Mouse (Mus musculus) lung, embryonic 16.5 days (tissue): Measurements from ENCODE around the gene Elovl6. TPM values are rescaled to one million over a fixed set of nuclear protein-coding genes. Genes with fewer than 3 reads are reported as not detected.

ENCODE experiments used
- ATAC-seq: fragments of 200-750 bp; cut with Nextera tagmentation; 2 replicates; pipeline ENCODE4 v1.8.0; 2017; ENCODE audit warnings: low read depth, mild to moderate bottlenecking, moderate library complexity
- H3K27ac ChIP-seq: fragments of 300-500 bp; sonication (generic); 2 replicates; pipeline ENCODE4 v1.5.1; 2014; ENCODE audit warnings: mild to moderate bottlenecking, control low read depth, low read length
- H3K27me3 ChIP-seq: fragments of 300-500 bp; sonication (generic); 2 replicates; pipeline ENCODE4 v1.6.1; 2014; ENCODE audit warnings: low read depth, low read length, mixed read lengths; ENCODE audit not compliant: control insufficient read depth, insufficient read depth
- H3K36me3 ChIP-seq: fragments of 300-500 bp; sonication (generic); 2 replicates; pipeline ENCODE4 v1.6.1; 2014; ENCODE audit warnings: low read length; ENCODE audit not compliant: control insufficient read depth, insufficient read depth
- H3K4me1 ChIP-seq: fragments of 300-500 bp; sonication (generic); replicated peaks from 2 replicates; pipeline ENCODE4 v1.6.1; 2014; ENCODE audit warnings: low read length, mixed read lengths; ENCODE audit not compliant: control insufficient read depth, insufficient read depth
- H3K4me2 ChIP-seq: fragments of 300-500 bp; sonication (generic); 2 replicates; pipeline ENCODE4 v1.6.1; 2014; ENCODE audit warnings: low read depth, low read length, control low read depth
- H3K4me3 ChIP-seq: fragments of 300-500 bp; sonication (generic); 2 replicates; pipeline ENCODE4 v1.5.1; 2014; ENCODE audit warnings: mild to moderate bottlenecking, low read length, control low read depth
- H3K9ac ChIP-seq: fragments of 300-500 bp; sonication (generic); 2 replicates; pipeline ENCODE4 v1.6.1; 2014; ENCODE audit warnings: low read length, control low read depth
- H3K9me3 ChIP-seq: fragments of 300-500 bp; sonication (generic); 2 replicates; pipeline ENCODE4 v1.6.1; 2016; ENCODE audit warnings: low read length; ENCODE audit not compliant: control insufficient read depth
- WGBS: fragments of 180-500 bp; shearing (Covaris S2); extraction: QIAGEN DNeasy Blood & Tissue Kit; methylation state at CpG from one replicate; pipeline ENCODE4 v1.1.7; 2014; 5-methylcytosine and 5-hydroxymethylcytosine counted together
- polyA plus RNA-seq: library from polyadenylated mRNA; unstranded; fragments of >200 nt; fragmentation: Nextera tagmentation; extraction: Ambion mirVana; gene quantifications from 2 replicates; pipeline ENCODE4 v1.2.1, GENCODE M21; 2015

Elovl6 gene
- polyA plus RNA-seq, 1 experiment from 2014 or later: 12.3 TPM

- Histone ChIP-seq H3K4me1 (no peaks in the 10 kb centered on the region), H3K36me3 (no peaks in the 10 kb centered on the region), H3K4me2 (no peak overlapping the region), H3K27ac (no peak overlapping the region), H3K9ac (no peak overlapping the region), H3K4me3 (no peak overlapping the region), H3K27me3 (peaks cover 29% of the 10 kb centered on the region), H3K9me3 (no peaks in the 10 kb centered on the region)
- WGBS: 87% methylated on average over 7 of the region's 7 CpGs
- no peak for ATAC-seq
Observed at GRCm38 (mm10) chr3:129613756-129614155, 81.6 kb downstream of the Elovl6 start.

- no peak overlapping the region for H3K4me2 ChIP-seq
- WGBS: 94% methylated on average over 2 of the region's 2 CpGs
- no peak overlapping the region for H3K4me3 ChIP-seq
- no peaks in the 10 kb centered on the region for H3K36me3 ChIP-seq
- H3K4me1 ChIP-seq: no peaks in the 10 kb centered on the region
- H3K27ac ChIP-seq: no peak overlapping the region
- no peak for ATAC-seq
- H3K9me3 ChIP-seq: no peaks in the 10 kb centered on the region
- H3K9ac ChIP-seq: no peak overlapping the region
- peaks cover 31% of the 10 kb centered on the region for H3K27me3 ChIP-seq
Observed at GRCm38 (mm10) chr3:129614216-129614615, 82.1 kb downstream of the Elovl6 start.

- ATAC-seq: no peak
- WGBS: 71% methylated on average over 11 of the region's 11 CpGs
Observed at GRCm38 (mm10) chr3:129617450-129617849, 85.3 kb downstream of the Elovl6 start.

GRCm38 (mm10) chr3:129619194-129619775 lies 87.1 kb downstream of the Elovl6 start:
- Histone ChIP-seq H3K4me1 (peaks cover 4% of the 10 kb centered on the region; the same call in 1 of the 2 replicates), H3K27ac (no peak overlapping the region), H3K4me3 (no peak overlapping the region), H3K36me3 (no peaks in the 10 kb centered on the region), H3K9ac (no peak overlapping the region), H3K4me2 (no peak overlapping the region), H3K27me3 (peaks cover 49% of the 10 kb centered on the region), H3K9me3 (no peaks in the 10 kb centered on the region)
- 59% methylated on average over 16 of the region's 16 CpGs for WGBS
- no peak for ATAC-seq

More at GRCm38 (mm10) chr3:129617450-129617849, 85.3 kb downstream of the Elovl6 start:
- H3K4me2 ChIP-seq: no peak overlapping the region
- no peaks in the 10 kb centered on the region for H3K9me3 ChIP-seq
- H3K9ac ChIP-seq: no peak overlapping the region
- no peaks in the 10 kb centered on the region for H3K36me3 ChIP-seq
- H3K27me3 ChIP-seq: peaks cover 40% of the 10 kb centered on the region
- no peak overlapping the region for H3K4me3 ChIP-seq
- H3K27ac ChIP-seq: no peak overlapping the region
- peaks cover 4% of the 10 kb centered on the region; the same call in 1 of the 2 replicates for H3K4me1 ChIP-seq

- 48% methylated on average over 3 of the region's 3 CpGs for WGBS
- no peak overlapping the region for H3K4me3 ChIP-seq
- peak; percentile 76 for ATAC-seq
- H3K9me3 ChIP-seq: no peaks in the 10 kb centered on the region
- no peak overlapping the region for H3K4me2 ChIP-seq
- no peak overlapping the region for H3K27ac ChIP-seq
- H3K36me3 ChIP-seq: no peaks in the 10 kb centered on the region
- H3K27me3 ChIP-seq: peaks cover 57% of the 10 kb centered on the region
- no peak overlapping the region for H3K9ac ChIP-seq
- H3K4me1 ChIP-seq: peaks cover 4% of the 10 kb centered on the region; the same call in 1 of the 2 replicates
Observed at GRCm38 (mm10) chr3:129620802-129621201, 88.6 kb downstream of the Elovl6 start.

- H3K4me2 ChIP-seq: no peak overlapping the region
- H3K4me1 ChIP-seq: peaks cover 4% of the 10 kb centered on the region; the same call in 1 of the 2 replicates
- WGBS: 31% methylated on average over 5 of the region's 5 CpGs
- no peak overlapping the region for H3K4me3 ChIP-seq
- peaks cover 59% of the 10 kb centered on the region for H3K27me3 ChIP-seq
- H3K9ac ChIP-seq: no peak overlapping the region
- H3K27ac ChIP-seq: no peak overlapping the region
- peak; percentile 21; the same call in 1 of the 2 replicates for ATAC-seq
- H3K9me3 ChIP-seq: no peaks in the 10 kb centered on the region
- no peaks in the 10 kb centered on the region for H3K36me3 ChIP-seq
Observed at GRCm38 (mm10) chr3:129621255-129621654, 89.1 kb downstream of the Elovl6 start.

GRCm38 (mm10) chr3:129622120-129622519 lies 90.0 kb downstream of the Elovl6 start:
- 67% methylated on average over 9 of the region's 9 CpGs for WGBS
- Histone ChIP-seq H3K27me3 (peaks cover 58% of the 10 kb centered on the region), H3K4me3 (no peak overlapping the region), H3K9me3 (no peaks in the 10 kb centered on the region), H3K36me3 (no peaks in the 10 kb centered on the region), H3K9ac (no peak overlapping the region), H3K4me1 (peaks cover 4% of the 10 kb centered on the region; the same call in 1 of the 2 replicates), H3K4me2 (no peak overlapping the region), H3K27ac (no peak overlapping the region)
- ATAC-seq: no peak

GRCm38 (mm10) chr3:129622705-129623104 lies 90.5 kb downstream of the Elovl6 start:
- no peak overlapping the region for H3K4me3 ChIP-seq
- H3K9me3 ChIP-seq: no peaks in the 10 kb centered on the region
- no peak overlapping the region for H3K9ac ChIP-seq
- no peak overlapping the region for H3K4me2 ChIP-seq
- 96% methylated on average over 5 of the region's 5 CpGs for whole genome bisulfite sequencing
- no peak for ATAC-seq
- H3K36me3 ChIP-seq: no peaks in the 10 kb centered on the region
- no peak overlapping the region for H3K27ac ChIP-seq
- peaks cover 4% of the 10 kb centered on the region; the same call in 1 of the 2 replicates for H3K4me1 ChIP-seq
- peaks cover 54% of the 10 kb centered on the region for H3K27me3 ChIP-seq

GRCm38 (mm10) chr3:129624193-129624805 lies 92.1 kb downstream of the Elovl6 start:
- peaks cover 51% of the 10 kb centered on the region for H3K27me3 ChIP-seq

More at GRCm38 (mm10) chr3:129624193-129624805, 92.1 kb downstream of the Elovl6 start:
- no peak for ATAC-seq
- Histone ChIP-seq H3K9me3 (no peaks in the 10 kb centered on the region), H3K36me3 (no peaks in the 10 kb centered on the region), H3K4me2 (no peak overlapping the region), H3K4me1 (peaks cover 4% of the 10 kb centered on the region; the same call in 1 of the 2 replicates), H3K4me3 (no peak overlapping the region), H3K9ac (no peak overlapping the region), H3K27ac (no peak overlapping the region)
- 89% methylated on average over 10 of the region's 10 CpGs for WGBS
